Mouse (Mus musculus) CH12.LX (cell line): ENCODE measurements at regions not wholly inside any gene's neighbourhood (a gene's known extent, or its start where the extent isn't known, plus 50 kb on each side); places are given as distances from the start of the nearest gene placed in this dataset.

ENCODE experiments used
- DNase-seq: peaks from one replicate; pipeline ENCODE4 v3.0.0-alpha.2; 2013; ENCODE audit errors: extremely low read depth
- H3K27ac ChIP-seq: 2 replicates; pipeline ENCODE4 v1.5.1; 2012; ENCODE audit warnings: low read depth, mild to moderate bottlenecking, control low read depth, moderate library complexity; ENCODE audit not compliant: insufficient read depth
- H3K27me3 ChIP-seq: replicated peaks from 2 replicates; pipeline ENCODE3; 2012; ENCODE audit warnings: inconsistent platforms
- H3K36me3 ChIP-seq, 2 experiments: replicated peaks in 1 of 2; 2 replicates each; pipeline versions ENCODE3 to v1.6.1; 2012; ENCODE audit warnings: inconsistent platforms in 1 of 2, low read length in 1 of 2, mild to moderate bottlenecking in 1 of 2, mixed read lengths in 1 of 2, moderate library complexity in 1 of 2; ENCODE audit not compliant: control insufficient read depth in 1 of 2, insufficient read depth in 1 of 2
- H3K4me1 ChIP-seq, 2 experiments: 2 replicates each; pipeline ENCODE4 v1.6.1; 2012; ENCODE audit warnings: inconsistent platforms in 1 of 2, moderate library complexity in 1 of 2; ENCODE audit not compliant: insufficient read depth in 2 of 2, control insufficient read depth in 1 of 2
- H3K4me2 ChIP-seq: 2 replicates; pipeline ENCODE4 v1.6.1; 2012; ENCODE audit warnings: low read depth, mild to moderate bottlenecking, control low read depth; ENCODE audit not compliant: poor library complexity, insufficient read depth, severe bottlenecking
- H3K4me3 ChIP-seq, 3 experiments: fragments of 150-350 bp in 1 of 3; sonication (generic) in 1 of 3; replicated peaks in 1 of 3; 2 replicates each; pipeline versions ENCODE3 to v1.5.1; 2011 to 2012; ENCODE audit warnings: low read depth in 2 of 3, low read length in 2 of 3, mild to moderate bottlenecking in 2 of 3, moderate library complexity in 2 of 3, control low read depth in 1 of 3, improper control_type of control experiment in 1 of 3, inconsistent platforms in 1 of 3, mixed read lengths in 1 of 3; ENCODE audit not compliant: poor library complexity in 1 of 3
- H3K79me2 ChIP-seq: replicated peaks from 2 replicates; pipeline ENCODE4 v1.6.1; 2012; ENCODE audit warnings: mild to moderate bottlenecking, moderate library complexity; ENCODE audit not compliant: control insufficient read depth, poor library complexity, insufficient read depth, severe bottlenecking; ENCODE audit errors: extremely low read depth
- H3K9ac ChIP-seq: 2 replicates; pipeline ENCODE4 v1.6.1; 2012; ENCODE audit warnings: low read depth, mild to moderate bottlenecking, control low read depth, moderate library complexity; ENCODE audit not compliant: insufficient read depth
- H3K9me3 ChIP-seq: replicated peaks from 2 replicates; pipeline ENCODE3; 2012; ENCODE audit warnings: low read length, inconsistent platforms, mixed read lengths
- BHLHE40 ChIP-seq: IDR thresholded peaks from 2 replicates; pipeline ENCODE4 v1.6.1; 2011; ENCODE audit warnings: mild to moderate bottlenecking, low read depth, low read length, improper control_type of control experiment
- CTCF ChIP-seq, 2 experiments: IDR thresholded peaks in 1 of 2; conservative IDR thresholded peaks in 1 of 2; 2 replicates each; pipeline ENCODE4 v1.5.1; 2011 to 2012; ENCODE audit warnings: low read depth in 2 of 2, low read length in 2 of 2, improper control_type of control experiment in 1 of 2, inconsistent platforms in 1 of 2, mild to moderate bottlenecking in 1 of 2, moderate library complexity in 1 of 2
- E2F4 ChIP-seq: IDR thresholded peaks from 2 replicates; pipeline ENCODE4 v1.6.1; 2011; ENCODE audit warnings: low read depth, low read length, improper control_type of control experiment; ENCODE audit not compliant: insufficient replicate concordance
- ETS1 ChIP-seq: conservative IDR thresholded peaks from 2 replicates; pipeline ENCODE4 v1.6.1; 2012; ENCODE audit warnings: low read depth, mild to moderate bottlenecking, inconsistent platforms, low read length, improper control_type of control experiment, moderate library complexity
- GABPA ChIP-seq: IDR thresholded peaks from 2 replicates; pipeline ENCODE4 v1.6.1; 2012; ENCODE audit warnings: low read depth, low read length, improper control_type of control experiment, inconsistent platforms; ENCODE audit not compliant: insufficient replicate concordance
- HCFC1 ChIP-seq: IDR thresholded peaks from 2 replicates; pipeline ENCODE4 v1.6.1; 2012; ENCODE audit warnings: low read depth, mild to moderate bottlenecking, inconsistent platforms, low read length, improper control_type of control experiment
- IRF4 ChIP-seq: IDR thresholded peaks from 2 replicates; pipeline ENCODE4 v1.6.1; 2014; ENCODE audit warnings: low read depth, mild to moderate bottlenecking, inconsistent platforms, low read length, improper control_type of control experiment
- JUN ChIP-seq: IDR thresholded peaks from 2 replicates; pipeline ENCODE4 v1.6.1; 2011; ENCODE audit warnings: low read depth, mild to moderate bottlenecking, low read length, improper control_type of control experiment, moderate library complexity; ENCODE audit not compliant: insufficient read depth
- JUND ChIP-seq: conservative IDR thresholded peaks from 2 replicates; pipeline ENCODE4 v1.6.1; 2011; ENCODE audit warnings: low read depth, low read length, improper control_type of control experiment
- KAT2A ChIP-seq: IDR thresholded peaks from 2 replicates; pipeline ENCODE4 v1.6.1; 2012; ENCODE audit warnings: low read length, improper control_type of control experiment, inconsistent platforms; ENCODE audit not compliant: insufficient replicate concordance
- MXI1 ChIP-seq: IDR thresholded peaks from 2 replicates; pipeline ENCODE4 v1.6.1; 2011; ENCODE audit warnings: mild to moderate bottlenecking, low read depth, low read length, improper control_type of control experiment
- MYC ChIP-seq: IDR thresholded peaks from 2 replicates; pipeline ENCODE4 v1.6.1; 2011; ENCODE audit warnings: low read depth, mild to moderate bottlenecking, improper control_type of control experiment, low read length
- NELFE ChIP-seq: IDR thresholded peaks from 2 replicates; pipeline ENCODE4 v1.6.1; 2011; ENCODE audit warnings: low read depth, low read length, improper control_type of control experiment
- NRF1 ChIP-seq: IDR thresholded peaks from 2 replicates; pipeline ENCODE4 v1.6.1; 2014; ENCODE audit warnings: low read depth, mild to moderate bottlenecking, inconsistent platforms, low read length, improper control_type of control experiment, moderate library complexity
- PAX5 ChIP-seq: IDR thresholded peaks from 2 replicates; pipeline ENCODE4 v1.6.1; 2012; ENCODE audit warnings: low read length, inconsistent platforms, mixed read lengths
- POLR2A ChIP-seq: IDR thresholded peaks from 2 replicates; pipeline ENCODE4 v1.6.1; 2011; ENCODE audit warnings: low read depth, mild to moderate bottlenecking, improper control_type of control experiment, low read length
- RCOR1 ChIP-seq: conservative IDR thresholded peaks from 2 replicates; pipeline ENCODE4 v1.6.1; 2012; ENCODE audit warnings: low read depth, mild to moderate bottlenecking, inconsistent platforms, low read length, improper control_type of control experiment
- SMC3 ChIP-seq: IDR thresholded peaks from 2 replicates; pipeline ENCODE4 v1.6.1; 2011; ENCODE audit warnings: low read depth, low read length, improper control_type of control experiment
- TBP ChIP-seq: conservative IDR thresholded peaks from 2 replicates; pipeline ENCODE4 v1.6.1; 2011; ENCODE audit warnings: low read depth, low read length, improper control_type of control experiment
- UBTF ChIP-seq: IDR thresholded peaks from 2 replicates; pipeline ENCODE4 v1.6.1; 2012; ENCODE audit warnings: low read depth, mild to moderate bottlenecking, inconsistent platforms, low read length, improper control_type of control experiment, moderate library complexity
- USF1 ChIP-seq: IDR thresholded peaks from 2 replicates; pipeline ENCODE4 v1.6.1; 2014; ENCODE audit warnings: low read depth, mild to moderate bottlenecking, inconsistent platforms, low read length, improper control_type of control experiment
- ZKSCAN1 ChIP-seq: IDR thresholded peaks from 2 replicates; pipeline ENCODE4 v1.6.1; 2012; ENCODE audit warnings: low read depth, inconsistent platforms, low read length, improper control_type of control experiment, borderline replicate concordance
- ZMIZ1 ChIP-seq: IDR thresholded peaks from 2 replicates; pipeline ENCODE4 v1.6.1; 2012; ENCODE audit warnings: low read depth, mild to moderate bottlenecking, inconsistent platforms, low read length, improper control_type of control experiment
- ZNF384 ChIP-seq: IDR thresholded peaks from 2 replicates; pipeline ENCODE4 v1.6.1; 2012; ENCODE audit warnings: low read depth, low read length, improper control_type of control experiment, inconsistent platforms
- dilution Hi-C: fragments of 300-500 bp; cut with MboI; formaldehyde crosslinking; loops from 2 replicates; pipeline ENCODE4 v1.14.3; 2020; ENCODE audit warnings: low sequenced_read_pairs; ENCODE audit not compliant: extremely low pct_unique_long_range_greater_than_20kb, extremely low pct_ligation_motif_present
- in situ Hi-C: fragments of 300-500 bp; cut with MboI; formaldehyde crosslinking; loops from 3 replicates; pipeline ENCODE4 v1.14.3; 2019; ENCODE audit warnings: low sequenced_read_pairs, low pct_ligation_motif_present, low pct_unique_long_range_greater_than_20kb, mixed read lengths

GRCm38 (mm10) chr10:70766450-70766849 is 110.7 kb upstream of the Phyhipl start:
- no peak overlapping the region for H3K9ac ChIP-seq
- no peak for DNase-seq
- H3K4me1 ChIP-seq: no peaks in the 10 kb centered on the region
- H3K36me3 ChIP-seq: no peaks in the 10 kb centered on the region
- no peaks in the 10 kb centered on the region for H3K27me3 ChIP-seq
- no peak overlapping the region for H3K4me3 ChIP-seq
- H3K27ac ChIP-seq: no peak overlapping the region
- no peak overlapping the region for H3K4me2 ChIP-seq
- H3K79me2 ChIP-seq: no peaks in the 10 kb centered on the region
- H3K9me3 ChIP-seq: peaks cover 62% of the 10 kb centered on the region
- in situ Hi-C loops: no loop called here
- TF ChIP-seq ZNF384 (no peak), HCFC1 (no peak), E2F4 (no peak), NRF1 (no peak), PAX5 (no peak), ETS1 (no peak), POLR2A (no peak), JUN (no peak), MXI1 (no peak), USF1 (no peak), BHLHE40 (no peak), UBTF (no peak), RCOR1 (no peak), SMC3 (no peak)
- dilution Hi-C loops: no loop called here

DNA sequence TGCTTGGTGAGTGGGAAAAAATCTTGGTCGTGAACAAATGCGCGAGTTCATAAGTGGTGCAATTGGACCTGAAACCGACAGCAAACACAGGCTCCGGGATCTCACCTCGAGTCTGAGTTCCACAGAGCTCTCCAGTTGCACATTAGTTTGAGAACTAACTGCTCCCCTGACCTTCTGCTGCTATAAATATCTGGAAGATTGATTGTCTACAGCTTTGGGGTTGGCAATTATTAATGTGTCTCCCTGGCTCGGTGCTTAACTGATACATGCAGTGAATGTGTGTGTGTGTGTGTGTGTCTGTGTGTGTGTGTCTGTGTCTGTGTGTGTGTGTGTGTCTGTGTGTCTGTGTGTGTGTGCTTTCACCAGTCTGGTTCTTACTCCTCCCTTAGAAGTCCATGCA is 107.4 kb upstream of the Phyhipl start:
- Histone ChIP-seq H3K27me3 (no peaks in the 10 kb centered on the region), H3K4me1 (no peaks in the 10 kb centered on the region), H3K9me3 (peaks cover 72% of the 10 kb centered on the region), H3K79me2 (no peaks in the 10 kb centered on the region), H3K36me3 (no peaks in the 10 kb centered on the region), H3K9ac (no peak overlapping the region), H3K4me2 (no peak overlapping the region), H3K4me3 (no peak overlapping the region), H3K27ac (no peak overlapping the region)
- TF ChIP-seq ZMIZ1: no peak
- TF ChIP-seq TBP: no peak
- no peak for TF ChIP-seq JUND
- no peak for TF ChIP-seq HCFC1
- TF ChIP-seq GABPA: no peak
- TF ChIP-seq JUN: no peak
- no peak for TF ChIP-seq POLR2A
- no peak for TF ChIP-seq E2F4
- no peak for TF ChIP-seq RCOR1
- TF ChIP-seq KAT2A: no peak
- no peak for TF ChIP-seq NELFE
- no peak for TF ChIP-seq MYC
- TF ChIP-seq CTCF (conservative IDR thresholded peaks at IDR 0.05 in 1 of 2, IDR thresholded peaks at IDR 0.05 in 1 of 2; ENCODE audit: low read depth in 2 of 2, low read length in 2 of 2): no peak
- no peak for TF ChIP-seq IRF4
- TF ChIP-seq ZKSCAN1: no peak
- TF ChIP-seq UBTF: no peak
- in situ Hi-C loops: no loop called here
- dilution Hi-C loops: no loop called here
- DNase-seq: no peak
